Mouse (Mus musculus): ENCODE results near the gene Tnrc6c. TPM values are rescaled to one million over a fixed set of nuclear protein-coding genes. Genes with fewer than 3 reads are reported as not detected.
A peak's percentile ranks its signal among the peaks of the same experiment; 100 is the strongest.
"Not testable (repeated sequence)": the region's sequence is repeated elsewhere in the genome, so short reads cannot be mapped to it uniquely, and the experiment has no call there.

Tnrc6c gene
- polyA plus RNA-seq, 1 experiment from 2014 or later = 35.4 TPM

DNA sequence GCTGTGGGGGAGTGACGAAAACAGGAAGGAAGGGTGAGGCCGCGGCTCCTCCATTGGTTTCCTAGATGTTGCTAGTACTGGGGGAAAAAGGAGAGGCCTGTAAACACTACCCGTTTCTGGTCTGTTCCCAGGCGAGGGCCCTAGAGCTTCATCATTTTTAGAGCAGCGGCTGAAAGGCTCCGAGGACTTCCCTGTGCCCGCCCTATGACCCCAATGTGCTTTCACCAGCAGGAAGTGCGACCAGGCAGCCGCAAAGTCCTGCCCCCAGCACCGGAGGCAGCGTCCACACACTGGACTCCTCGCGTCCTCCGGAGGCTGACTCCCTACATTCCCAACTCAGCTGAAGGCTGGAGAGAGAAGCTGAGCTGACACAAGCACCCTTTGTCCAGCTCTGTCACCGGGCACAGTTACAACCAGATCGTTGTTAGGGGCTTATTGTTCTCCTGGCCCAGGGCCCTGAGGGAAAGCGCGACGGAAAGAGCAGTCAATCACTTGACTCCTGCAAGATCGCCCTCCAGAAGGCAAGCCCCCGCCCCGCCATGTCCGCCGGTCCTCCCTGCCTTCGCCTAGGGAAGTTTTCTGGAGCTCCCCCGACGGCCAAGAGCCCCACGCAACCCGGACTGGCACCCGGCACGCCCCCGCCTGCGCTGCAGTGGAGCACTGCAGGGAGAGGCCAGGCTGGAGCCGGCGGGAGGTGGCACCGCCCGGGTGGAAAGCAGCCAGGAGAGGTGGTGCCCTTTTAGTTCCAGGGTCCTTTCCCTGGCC lies 125.5 kb downstream of the Tnrc6c start:
- Histone ChIP-seq H3K9me3 (no peaks in the 10 kb centered on the region), H3K9ac (peak overlapping the region; percentile 15; the same call in 1 of the 2 replicates), H3K4me1 (peaks cover 36% of the 10 kb centered on the region), H3K27me3 (replicated peaks) (peaks cover 33% of the 10 kb centered on the region), H3K4me2 (peak overlapping the region; percentile 36), H3K27ac (peak overlapping the region; percentile 48), H3K4me3 (peak overlapping the region; percentile 16), H3K36me3 (replicated peaks) (no peaks in the 10 kb centered on the region)
- 5% methylated on average over 38 of the region's 38 CpGs for WGBS
- 0 out of 2 replicates have a peak, but pooled peaks have one; percentile 21 for ATAC-seq (replicated peaks)

DNA sequence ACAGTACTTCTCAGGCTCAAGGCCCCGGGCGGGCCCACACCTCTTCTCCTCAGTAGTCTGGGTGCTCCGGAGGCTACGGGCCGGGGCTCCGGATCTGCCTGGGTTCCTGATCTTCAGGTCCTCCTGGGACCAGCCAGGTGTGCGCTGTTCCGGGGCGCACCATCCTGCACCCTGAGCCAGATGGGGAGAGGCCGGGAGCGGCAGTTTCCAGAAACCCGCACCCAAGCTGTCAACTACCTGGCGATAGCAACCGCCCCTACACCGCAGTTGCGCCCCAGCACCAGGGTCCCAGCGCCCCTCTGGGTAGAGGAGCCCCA lies 126.1 kb downstream of the Tnrc6c start:
- 1% methylated on average over 17 of the region's 17 CpGs for WGBS
- ATAC-seq (replicated peaks) = no peak
- Histone ChIP-seq H3K4me3 (peak overlapping the region; percentile 16), H3K27me3 (replicated peaks) (peaks cover 36% of the 10 kb centered on the region), H3K4me1 (peaks cover 36% of the 10 kb centered on the region), H3K9ac (no peak overlapping the region), H3K4me2 (peak overlapping the region; percentile 36), H3K9me3 (no peaks in the 10 kb centered on the region), H3K36me3 (replicated peaks) (no peaks in the 10 kb centered on the region), H3K27ac (peak overlapping the region; percentile 48)

- Histone ChIP-seq H3K4me1 (peaks cover 36% of the 10 kb centered on the region), H3K4me3 (peak overlapping the region; percentile 16), H3K27me3 (replicated peaks) (peaks cover 36% of the 10 kb centered on the region), H3K27ac (no peak overlapping the region), H3K4me2 (peak overlapping the region; percentile 36), H3K36me3 (replicated peaks) (no peaks in the 10 kb centered on the region), H3K9ac (no peak overlapping the region), H3K9me3 (no peaks in the 10 kb centered on the region)
- 6% methylated on average over 19 of the region's 19 CpGs for WGBS
- no peak for ATAC-seq (replicated peaks)
Observed at GRCm38 (mm10) chr11:117780582-117781111, 126.6 kb downstream of the Tnrc6c start.

- Histone ChIP-seq H3K27me3 (replicated peaks) (peaks cover 36% of the 10 kb centered on the region), H3K9me3 (no peaks in the 10 kb centered on the region), H3K27ac (no peak overlapping the region), H3K4me2 (peak overlapping the region; percentile 36; the same call in 1 of the 2 replicates), H3K36me3 (replicated peaks) (no peaks in the 10 kb centered on the region), H3K4me3 (no peak overlapping the region), H3K4me1 (peaks cover 36% of the 10 kb centered on the region), H3K9ac (no peak overlapping the region)
- 24% methylated on average over 18 of the region's 18 CpGs for WGBS
- no peak for ATAC-seq (replicated peaks)
Observed at GRCm38 (mm10) chr11:117781199-117781821, 127.2 kb downstream of the Tnrc6c start.

DNA sequence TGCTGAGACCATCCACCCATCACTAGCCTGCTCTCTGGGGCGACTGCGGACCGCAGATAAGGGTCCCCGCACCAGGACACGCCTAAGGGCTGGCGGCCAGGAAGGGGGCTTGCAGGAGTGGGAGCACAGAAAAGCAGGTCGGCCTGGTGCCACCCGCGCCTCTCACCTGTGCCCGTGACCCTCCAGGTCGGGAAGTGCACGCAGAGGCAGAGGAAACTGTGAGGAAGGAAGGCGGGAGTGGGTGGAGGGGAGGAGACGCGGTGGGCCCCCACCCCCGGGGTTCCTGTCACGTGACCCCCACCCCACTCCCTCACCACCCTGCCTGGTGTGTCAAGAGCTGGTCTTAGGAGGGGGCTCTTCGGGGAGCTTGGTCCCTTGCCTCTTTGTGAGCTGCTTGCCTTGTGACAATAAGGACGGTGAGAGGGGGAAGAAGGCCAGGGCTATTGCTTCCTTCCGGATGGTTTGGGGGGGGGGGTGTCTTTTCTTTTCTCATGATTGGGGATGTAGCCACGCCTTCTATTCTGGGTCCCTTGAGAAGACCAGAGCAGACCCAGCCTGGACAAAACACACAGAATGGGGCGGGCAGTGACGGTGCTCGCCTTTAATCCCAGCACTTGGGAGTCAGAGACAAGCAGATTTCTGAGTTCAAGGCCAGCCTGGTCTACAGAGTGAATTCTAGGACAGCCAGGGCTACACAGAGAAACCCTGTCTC lies 128.1 kb downstream of the Tnrc6c start, which contains the start of the genes Tmc8 and Tmc6:
Gene Tmc8 (plus strand): TSS at position 84 of the 712 bp plus-strand sequence.
Gene Tmc6 (minus strand): TSS at position 206 of the 712 bp plus-strand sequence.
- H3K27me3 ChIP-seq (replicated peaks) = peaks cover 36% of the 10 kb centered on the region
- no peaks in the 10 kb centered on the region for H3K36me3 ChIP-seq (replicated peaks)
- H3K9me3 ChIP-seq = no peaks in the 10 kb centered on the region
- H3K4me3 ChIP-seq = peak within 1 kb of the TSS; percentile 29
- WGBS = 39% methylated on average over 24 of the region's 24 CpGs
- ATAC-seq (replicated peaks) = no peak
- H3K4me2 ChIP-seq = peak within 1 kb of the TSS; percentile 53
- no peak within 1 kb of the TSS for H3K27ac ChIP-seq
- H3K4me1 ChIP-seq = peaks cover 36% of the 10 kb centered on the region
- H3K9ac ChIP-seq = peak within 1 kb of the TSS; percentile 13; the same call in 1 of the 2 replicates

GRCm38 (mm10) chr11:117782705-117783034 lies 128.6 kb downstream of the Tnrc6c start:
- H3K27ac ChIP-seq = no peak overlapping the region
- no peaks in the 10 kb centered on the region for H3K36me3 ChIP-seq (replicated peaks)
- peak overlapping the region; percentile 13; the same call in 1 of the 2 replicates for H3K9ac ChIP-seq

GRCm38 (mm10) chr11:117783089-117783488 lies 129.0 kb downstream of the Tnrc6c start:
- Histone ChIP-seq H3K27ac (no peak overlapping the region), H3K36me3 (replicated peaks) (no peaks in the 10 kb centered on the region), H3K4me1 (peaks cover 36% of the 10 kb centered on the region), H3K9me3 (no peaks in the 10 kb centered on the region), H3K4me2 (peak overlapping the region; percentile 53), H3K27me3 (replicated peaks) (peaks cover 36% of the 10 kb centered on the region), H3K4me3 (peak overlapping the region; percentile 29), H3K9ac (peak overlapping the region; percentile 13; the same call in 1 of the 2 replicates)
- WGBS = 3% methylated on average over 30 of the region's 31 CpGs
- ATAC-seq (replicated peaks) = peak; percentile 26

More at GRCm38 (mm10) chr11:117782705-117783034, 128.6 kb downstream of the Tnrc6c start:
- Histone ChIP-seq H3K4me1 (peaks cover 36% of the 10 kb centered on the region), H3K4me3 (peak overlapping the region; percentile 29; the same call in 1 of the 2 replicates), H3K4me2 (peak overlapping the region; percentile 53), H3K9me3 (no peaks in the 10 kb centered on the region), H3K27me3 (replicated peaks) (peaks cover 36% of the 10 kb centered on the region)
- 43% methylated on average over 9 of the region's 9 CpGs for WGBS
- no peak for ATAC-seq (replicated peaks)

GRCm38 (mm10) chr11:117783683-117784309 lies 129.7 kb downstream of the Tnrc6c start:
- Histone ChIP-seq H3K36me3 (replicated peaks) (no peaks in the 10 kb centered on the region), H3K27ac (no peak overlapping the region), H3K4me2 (peak overlapping the region; percentile 53), H3K4me3 (no peak overlapping the region), H3K9ac (peak overlapping the region; percentile 13; the same call in 1 of the 2 replicates), H3K27me3 (replicated peaks) (peaks cover 36% of the 10 kb centered on the region), H3K9me3 (no peaks in the 10 kb centered on the region), H3K4me1 (peaks cover 36% of the 10 kb centered on the region)
- WGBS = 42% methylated on average over 10 of the region's 10 CpGs
- no peak for ATAC-seq (replicated peaks)

DNA sequence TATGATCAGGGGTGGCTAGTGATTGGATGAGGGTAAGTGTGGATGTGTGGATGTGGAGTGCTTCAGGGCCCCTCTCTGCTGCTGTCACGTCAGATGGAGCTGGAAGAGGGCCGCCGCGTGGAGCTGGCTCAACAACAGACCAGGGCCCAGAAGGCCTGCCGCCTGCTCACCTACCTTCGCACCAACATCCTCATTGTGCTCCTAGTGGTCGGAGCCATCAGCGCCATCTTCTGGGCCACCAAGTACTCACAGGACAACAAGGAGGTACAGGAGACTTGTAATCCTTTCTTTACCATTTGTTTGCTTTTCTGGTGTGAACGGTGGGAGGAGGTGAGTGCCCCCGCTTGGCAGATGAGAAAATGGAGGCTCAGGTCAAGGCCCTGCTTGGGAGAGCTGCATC lies 132.2 kb downstream of the Tnrc6c start:
- H3K4me3 ChIP-seq = no peak overlapping the region
- peaks cover 25% of the 10 kb centered on the region for H3K27me3 ChIP-seq (replicated peaks)
- H3K4me1 ChIP-seq = peaks cover 17% of the 10 kb centered on the region
- H3K9me3 ChIP-seq = no peaks in the 10 kb centered on the region
- H3K9ac ChIP-seq = no peak overlapping the region
- 7% methylated on average over 10 of the region's 10 CpGs for WGBS
- no peaks in the 10 kb centered on the region for H3K36me3 ChIP-seq (replicated peaks)
- H3K4me2 ChIP-seq = no peak overlapping the region
- ATAC-seq (replicated peaks) = no peak
- no peak overlapping the region for H3K27ac ChIP-seq

- ATAC-seq (replicated peaks); H3K4me3 ChIP-seq; H3K9ac ChIP-seq; H3K4me2 ChIP-seq; H3K9me3 ChIP-seq; H3K4me1 ChIP-seq; H3K27ac ChIP-seq; H3K36me3 ChIP-seq (replicated peaks): not testable (repeated sequence)
- H3K27me3 ChIP-seq (replicated peaks) = peaks cover 28% of the 10 kb centered on the region
- 87% methylated on average over 7 of the region's 7 CpGs for WGBS
Observed at GRCm38 (mm10) chr11:117788481-117788880, 134.4 kb downstream of the Tnrc6c start.

DNA sequence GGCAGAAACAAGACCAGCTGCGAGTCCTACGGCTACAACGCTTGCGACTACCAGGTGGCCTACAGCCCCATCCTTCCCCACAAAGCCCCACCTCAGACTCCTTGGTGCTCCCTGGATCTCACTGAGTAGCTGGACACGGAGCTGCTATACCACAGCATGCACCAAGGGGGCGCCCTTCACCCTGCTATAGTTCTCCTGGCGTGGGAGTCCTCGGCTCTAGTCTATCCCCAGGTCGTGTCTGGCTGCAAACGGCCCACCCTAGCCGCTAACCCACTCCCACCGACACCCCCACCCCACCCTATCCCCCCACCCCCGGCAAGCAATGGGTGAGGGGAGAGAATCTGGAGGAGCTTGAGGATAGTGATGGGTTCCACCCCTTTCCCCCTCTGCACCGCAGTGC lies 136.2 kb downstream of the Tnrc6c start:
- H3K9me3 ChIP-seq = no peaks in the 10 kb centered on the region
- H3K36me3 ChIP-seq (replicated peaks) = no peaks in the 10 kb centered on the region
- H3K4me3 ChIP-seq = no peak overlapping the region
- H3K27me3 ChIP-seq (replicated peaks) = peaks cover 19% of the 10 kb centered on the region
- no peaks in the 10 kb centered on the region for H3K4me1 ChIP-seq
- no peak overlapping the region for H3K9ac ChIP-seq
- H3K4me2 ChIP-seq = 0 out of 2 replicates have a peak overlapping the region, but pooled peaks have one; percentile 1
- H3K27ac ChIP-seq = no peak overlapping the region
- 4% methylated on average over 14 of the region's 14 CpGs for WGBS
- no peak for ATAC-seq (replicated peaks)

Measured in midbrain, embryonic 15.5 days (tissue).